Mouse (Mus musculus) fibroblast of lung, adult 2 months (primary cell): ENCODE measurements around the gene Zfp961.
"Not testable (repeated sequence)": the region's sequence is repeated elsewhere in the genome, so short reads cannot be mapped to it uniquely, and the experiment has no call there.

Experiments
- DNase-seq: peaks from one replicate; pipeline ENCODE4 v3.0.0-alpha.2; 2011; ENCODE audit warnings: low read depth

Zfp961 gene

DNA sequence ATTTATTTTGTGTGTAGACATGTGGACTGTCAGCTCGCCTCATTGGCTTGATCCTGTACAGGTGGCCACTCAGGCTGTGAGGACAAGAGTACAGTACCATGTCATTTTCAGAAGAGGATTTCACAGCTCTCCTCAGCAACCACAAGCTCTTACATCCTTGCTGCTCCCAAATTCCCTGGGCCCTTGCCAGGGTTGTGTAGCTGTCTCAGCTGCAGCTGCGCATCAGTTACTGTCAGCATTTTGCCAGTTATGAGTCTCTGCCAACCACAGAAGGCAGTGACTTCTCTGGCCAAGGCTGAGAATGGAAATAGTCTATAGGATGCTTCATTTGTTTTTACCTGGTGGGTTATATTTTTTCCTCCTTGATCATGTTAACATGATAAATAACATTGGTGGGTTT lies 67.3 kb downstream of the Zfp961 start:
- DNase-seq: no peak

DNA sequence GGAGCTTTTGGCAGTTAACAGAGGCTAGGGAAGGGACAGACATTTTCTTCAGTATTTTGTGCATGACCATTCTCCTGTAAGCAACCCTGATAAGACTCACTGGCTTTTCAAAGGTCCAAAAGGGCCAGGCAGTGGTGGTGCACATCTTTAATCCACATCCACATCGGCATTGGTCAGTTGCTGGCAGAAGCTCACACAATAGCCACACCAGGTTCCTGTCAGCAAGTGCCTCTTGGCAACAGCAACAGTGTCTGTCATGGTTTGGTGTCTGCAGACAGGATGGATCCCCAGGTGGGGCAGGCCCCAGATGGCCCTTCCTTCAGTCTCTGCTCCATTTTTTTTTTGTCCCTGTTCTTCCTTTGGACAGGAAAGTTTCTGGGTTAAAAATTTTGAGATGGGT lies 68.2 kb downstream of the Zfp961 start:
- not testable (repeated sequence) for DNase-seq

DNA sequence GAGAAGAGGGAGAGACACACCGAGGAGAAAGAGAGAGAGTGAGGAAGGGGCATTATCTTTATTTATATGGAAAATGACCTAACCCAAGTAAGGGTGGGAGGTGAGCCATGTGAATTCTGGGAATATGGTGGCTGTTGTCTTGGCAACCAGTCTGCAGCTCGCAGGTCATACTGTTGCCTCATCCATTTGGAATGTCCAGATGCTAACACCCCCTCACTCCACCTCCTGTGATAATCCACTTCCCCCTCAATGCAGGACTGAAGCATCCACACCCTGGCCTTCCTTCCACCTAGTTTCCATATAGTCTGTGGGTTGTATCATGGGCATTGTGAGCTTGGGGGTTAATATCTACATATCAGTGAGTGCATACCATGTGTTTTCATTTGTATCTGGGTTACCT lies 69.0 kb downstream of the Zfp961 start:
- DNase-seq: no peak

DNA sequence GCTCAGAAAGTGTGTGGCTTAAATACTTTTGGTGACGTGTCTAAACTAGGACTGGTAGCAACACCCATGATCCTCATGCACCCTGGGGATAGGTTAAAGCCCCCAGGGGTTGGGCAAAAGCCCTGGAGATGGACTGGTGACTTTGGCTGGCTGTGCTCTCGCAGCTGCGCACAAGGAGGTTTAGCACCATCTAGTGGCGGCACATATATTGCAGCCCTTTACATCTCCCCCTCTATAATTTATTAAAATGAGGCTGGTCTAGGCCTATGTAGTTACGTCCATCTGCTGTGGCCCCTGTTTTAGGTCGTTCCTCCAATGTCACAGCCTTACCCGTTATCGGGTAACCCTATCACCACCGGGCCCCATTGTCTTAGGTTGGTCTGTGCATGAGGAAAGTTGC lies 74.0 kb downstream of the Zfp961 start:
- not testable (repeated sequence) for DNase-seq

DNA sequence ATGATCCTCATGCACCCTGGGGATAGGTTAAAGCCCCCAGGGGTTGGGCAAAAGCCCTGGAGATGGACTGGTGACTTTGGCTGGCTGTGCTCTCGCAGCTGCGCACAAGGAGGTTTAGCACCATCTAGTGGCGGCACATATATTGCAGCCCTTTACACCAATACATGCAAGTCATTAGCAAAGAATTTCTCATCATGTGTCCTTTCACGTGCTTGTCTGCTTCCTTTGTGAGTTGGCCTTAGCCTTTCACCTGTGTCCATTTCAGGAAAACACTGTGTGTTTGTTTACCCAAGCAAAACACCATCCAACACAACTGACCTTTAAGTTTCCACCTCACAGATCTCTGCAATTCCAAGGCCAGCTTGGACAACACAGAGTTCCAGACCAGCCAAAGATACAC lies 82.1 kb downstream of the Zfp961 start:
- not testable (repeated sequence) for DNase-seq

DNA sequence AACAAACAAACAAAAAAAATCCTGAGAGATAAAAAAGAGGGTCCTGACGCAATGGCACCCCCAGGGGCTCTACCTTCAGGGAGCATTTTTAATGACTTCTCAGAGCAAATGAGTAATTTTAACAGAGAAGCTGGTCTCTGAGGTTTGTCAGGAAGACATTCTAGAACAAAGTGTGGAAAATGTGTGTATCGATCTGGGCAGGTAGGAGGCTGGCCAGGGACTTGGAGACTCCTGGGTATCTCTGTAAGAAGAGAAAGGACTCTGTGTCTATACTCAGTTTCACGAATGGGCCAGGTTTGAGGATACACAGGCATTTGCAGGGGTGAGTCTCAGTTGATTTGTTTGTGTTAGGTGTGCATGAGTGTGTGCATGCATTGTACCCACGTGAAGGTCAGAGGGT lies 90.1 kb downstream of the Zfp961 start, which contains the start of gene Olfr372:
TSS of gene Olfr372 (plus strand) at position 301 of the 400 bp plus-strand sequence.
- DNase-seq: not testable (repeated sequence)

DNA sequence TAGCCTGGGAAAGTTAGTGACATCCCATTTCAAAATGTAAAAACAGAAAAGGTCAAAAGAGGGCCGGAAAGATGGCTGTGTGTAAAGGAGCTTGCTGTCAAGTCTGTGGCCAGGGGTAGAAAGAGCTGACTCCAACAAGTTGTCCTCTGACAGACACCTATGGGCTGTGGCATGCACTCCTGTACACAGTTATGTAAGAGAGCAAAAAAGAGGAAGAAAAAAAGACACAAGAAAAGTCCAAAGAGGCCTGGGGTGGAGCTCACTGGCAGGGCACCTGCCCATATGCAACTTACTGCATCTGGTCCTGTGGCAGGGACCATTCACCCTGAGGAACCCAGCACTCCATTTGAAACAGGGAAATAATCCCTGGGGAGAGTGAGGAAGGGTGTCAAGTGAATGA lies 91.7 kb downstream of the Zfp961 start:
- DNase-seq: no peak
